Mouse (Mus musculus): ENCODE data around the gene Nupr1l. TPM values are rescaled to one million over a fixed set of nuclear protein-coding genes. Genes with fewer than 3 reads are reported as not detected.
"Not testable (repeated sequence)": the region's sequence is repeated elsewhere in the genome, so short reads cannot be mapped to it uniquely, and the experiment has no call there.

Gene Nupr1l
- polyA plus RNA-seq, 1 experiment from 2014 or later, result 3.7 TPM

- no peak for ATAC-seq (ENCODE audit: low read depth)
- Histone ChIP-seq H3K4me3 (ENCODE audit: low read depth, low read length) (no peak overlapping the region), H3K36me3 (ENCODE audit: control insufficient read depth, insufficient read depth, low read length) (no peaks in the 10 kb centered on the region), H3K9ac (replicated peaks; ENCODE audit: low read depth, low read length) (no peak overlapping the region), H3K9me3 (ENCODE audit: control insufficient read depth, low read length) (no peaks in the 10 kb centered on the region), H3K27me3 (ENCODE audit: control insufficient read depth, insufficient read depth, low read length) (no peaks in the 10 kb centered on the region), H3K27ac (ENCODE audit: low read depth, low read length) (no peak overlapping the region), H3K4me1 (ENCODE audit: control insufficient read depth, insufficient read depth, low read length) (no peaks in the 10 kb centered on the region), H3K4me2 (ENCODE audit: low read depth, low read length) (no peak overlapping the region)
- WGBS, result 89% methylated on average over 8 of the region's 8 CpGs
Observed at GRCm38 (mm10) chr5:129924820-129925452, 16.6 kb downstream of the Nupr1l start.

GRCm38 (mm10) chr5:129925933-129926332 lies 17.6 kb downstream of the Nupr1l start:
- WGBS, result 79% methylated on average over 5 of the region's 5 CpGs
- no peaks in the 10 kb centered on the region for H3K4me1 ChIP-seq (ENCODE audit: control insufficient read depth, insufficient read depth, low read length)
- no peak for ATAC-seq (ENCODE audit: low read depth)
- no peak overlapping the region for H3K4me3 ChIP-seq (ENCODE audit: low read depth, low read length)
- H3K27ac ChIP-seq (ENCODE audit: low read depth, low read length), result no peak overlapping the region
- H3K27me3 ChIP-seq (ENCODE audit: control insufficient read depth, insufficient read depth, low read length), result no peaks in the 10 kb centered on the region
- H3K36me3 ChIP-seq (ENCODE audit: control insufficient read depth, insufficient read depth, low read length), result no peaks in the 10 kb centered on the region
- H3K4me2 ChIP-seq (ENCODE audit: low read depth, low read length), result no peak overlapping the region
- no peak overlapping the region for H3K9ac ChIP-seq (replicated peaks; ENCODE audit: low read depth, low read length)
- no peaks in the 10 kb centered on the region for H3K9me3 ChIP-seq (ENCODE audit: control insufficient read depth, low read length)

GRCm38 (mm10) chr5:129929924-129930855 lies 21.9 kb downstream of the Nupr1l start:
- H3K9me3 ChIP-seq (ENCODE audit: control insufficient read depth, low read length), result no peaks in the 10 kb centered on the region
- H3K27me3 ChIP-seq (ENCODE audit: control insufficient read depth, insufficient read depth, low read length), result no peaks in the 10 kb centered on the region
- no peak overlapping the region for H3K4me3 ChIP-seq (ENCODE audit: low read depth, low read length)
- no peak for ATAC-seq (ENCODE audit: low read depth)
- H3K36me3 ChIP-seq (ENCODE audit: control insufficient read depth, insufficient read depth, low read length), result no peaks in the 10 kb centered on the region
- no peak overlapping the region for H3K9ac ChIP-seq (replicated peaks; ENCODE audit: low read depth, low read length)
- no peaks in the 10 kb centered on the region for H3K4me1 ChIP-seq (ENCODE audit: control insufficient read depth, insufficient read depth, low read length)
- H3K27ac ChIP-seq (ENCODE audit: low read depth, low read length), result no peak overlapping the region
- 46% methylated on average over 9 of the region's 9 CpGs for WGBS
- H3K4me2 ChIP-seq (ENCODE audit: low read depth, low read length), result no peak overlapping the region

- ATAC-seq (ENCODE audit: low read depth), result no peak
- WGBS, result 50% methylated on average over 4 of the region's 4 CpGs
- no peak overlapping the region for H3K4me2 ChIP-seq (ENCODE audit: low read depth, low read length)
Observed at GRCm38 (mm10) chr5:129936941-129937340, 28.6 kb downstream of the Nupr1l start.

GRCm38 (mm10) chr5:129940281-129940680 lies 31.9 kb downstream of the Nupr1l start:
- no peak overlapping the region for H3K4me2 ChIP-seq (ENCODE audit: low read depth, low read length)
- H3K27ac ChIP-seq (ENCODE audit: low read depth, low read length), result no peak overlapping the region
- H3K4me1 ChIP-seq (ENCODE audit: control insufficient read depth, insufficient read depth, low read length), result peaks cover 5% of the 10 kb centered on the region; the same call in 1 of the 2 replicates
- H3K4me3 ChIP-seq (ENCODE audit: low read depth, low read length), result no peak overlapping the region
- no peaks in the 10 kb centered on the region for H3K27me3 ChIP-seq (ENCODE audit: control insufficient read depth, insufficient read depth, low read length)
- ATAC-seq (ENCODE audit: low read depth), result no peak
- no peak overlapping the region for H3K9ac ChIP-seq (replicated peaks; ENCODE audit: low read depth, low read length)
- H3K9me3 ChIP-seq (ENCODE audit: control insufficient read depth, low read length), result no peaks in the 10 kb centered on the region
- WGBS, result 76% methylated on average over 2 of the region's 2 CpGs
- 0 out of 2 replicates have a peak, but pooled peaks cover 3% of the 10 kb centered on the region for H3K36me3 ChIP-seq (ENCODE audit: control insufficient read depth, insufficient read depth, low read length)

More at GRCm38 (mm10) chr5:129936941-129937340, 28.6 kb downstream of the Nupr1l start:
- no peak overlapping the region for H3K9ac ChIP-seq (replicated peaks; ENCODE audit: low read depth, low read length)
- H3K27ac ChIP-seq (ENCODE audit: low read depth, low read length), result no peak overlapping the region
- H3K4me3 ChIP-seq (ENCODE audit: low read depth, low read length), result no peak overlapping the region
- H3K9me3 ChIP-seq (ENCODE audit: control insufficient read depth, low read length), result no peaks in the 10 kb centered on the region
- H3K27me3 ChIP-seq (ENCODE audit: control insufficient read depth, insufficient read depth, low read length), result no peaks in the 10 kb centered on the region
- no peaks in the 10 kb centered on the region for H3K36me3 ChIP-seq (ENCODE audit: control insufficient read depth, insufficient read depth, low read length)
- H3K4me1 ChIP-seq (ENCODE audit: control insufficient read depth, insufficient read depth, low read length), result no peaks in the 10 kb centered on the region

- no peak overlapping the region for H3K9ac ChIP-seq (replicated peaks; ENCODE audit: low read depth, low read length)
Observed at GRCm38 (mm10) chr5:129940736-129941494, 32.6 kb downstream of the Nupr1l start.

GRCm38 (mm10) chr5:129941495-129942045 lies 33.2 kb downstream of the Nupr1l start, which contains the start of gene Vkorc1l1:
Vkorc1l1 (plus strand) TSS chr5:129941970.
- H3K4me2 ChIP-seq (ENCODE audit: low read depth, low read length), result peak within 1 kb of the TSS; percentile 80
- H3K36me3 ChIP-seq (ENCODE audit: control insufficient read depth, insufficient read depth, low read length), result 0 out of 2 replicates have a peak, but pooled peaks cover 3% of the 10 kb centered on the region
- ATAC-seq (ENCODE audit: low read depth), result peak; percentile 95
- 1% methylated on average over 42 of the region's 59 CpGs for whole genome bisulfite sequencing
- H3K4me1 ChIP-seq (ENCODE audit: control insufficient read depth, insufficient read depth, low read length), result peaks cover 5% of the 10 kb centered on the region; the same call in 1 of the 2 replicates
- H3K27ac ChIP-seq (ENCODE audit: low read depth, low read length), result peak within 1 kb of the TSS; percentile 60
- H3K9ac ChIP-seq (replicated peaks; ENCODE audit: low read depth, low read length), result peak within 1 kb of the TSS; percentile 76
- H3K27me3 ChIP-seq (ENCODE audit: control insufficient read depth, insufficient read depth, low read length), result no peaks in the 10 kb centered on the region
- H3K4me3 ChIP-seq (ENCODE audit: low read depth, low read length), result peak within 1 kb of the TSS; percentile 69
- no peaks in the 10 kb centered on the region for H3K9me3 ChIP-seq (ENCODE audit: control insufficient read depth, low read length)

More at GRCm38 (mm10) chr5:129940736-129941494, 32.6 kb downstream of the Nupr1l start:
- ATAC-seq (ENCODE audit: low read depth), result no peak
- Histone ChIP-seq H3K27me3 (ENCODE audit: control insufficient read depth, insufficient read depth, low read length) (no peaks in the 10 kb centered on the region), H3K9me3 (ENCODE audit: control insufficient read depth, low read length) (no peaks in the 10 kb centered on the region), H3K4me1 (ENCODE audit: control insufficient read depth, insufficient read depth, low read length) (peaks cover 5% of the 10 kb centered on the region; the same call in 1 of the 2 replicates), H3K4me3 (ENCODE audit: low read depth, low read length) (peak overlapping the region; percentile 69), H3K4me2 (ENCODE audit: low read depth, low read length) (peak overlapping the region; percentile 45), H3K27ac (ENCODE audit: low read depth, low read length) (peak overlapping the region; percentile 28; the same call in 1 of the 2 replicates), H3K36me3 (ENCODE audit: control insufficient read depth, insufficient read depth, low read length) (0 out of 2 replicates have a peak, but pooled peaks cover 3% of the 10 kb centered on the region)
- 10% methylated on average over 9 of the region's 9 CpGs for WGBS

- 0% methylated on average over 35 of the region's 82 CpGs for WGBS
- H3K4me1 ChIP-seq (ENCODE audit: control insufficient read depth, insufficient read depth, low read length); H3K36me3 ChIP-seq (ENCODE audit: control insufficient read depth, insufficient read depth, low read length); H3K9me3 ChIP-seq (ENCODE audit: control insufficient read depth, low read length); H3K27me3 ChIP-seq (ENCODE audit: control insufficient read depth, insufficient read depth, low read length): not testable (repeated sequence)
- Histone ChIP-seq H3K9ac (replicated peaks; ENCODE audit: low read depth, low read length) (peak overlapping the region; percentile 76), H3K4me3 (ENCODE audit: low read depth, low read length) (peak overlapping the region; percentile 69), H3K27ac (ENCODE audit: low read depth, low read length) (peak overlapping the region; percentile 60), H3K4me2 (ENCODE audit: low read depth, low read length) (peak overlapping the region; percentile 80)
- peak; percentile 68 for ATAC-seq (ENCODE audit: low read depth)
Observed at GRCm38 (mm10) chr5:129942073-129942939, 34.0 kb downstream of the Nupr1l start.

Measured in neural tube, embryonic 14.5 days (tissue).